Mouse (Mus musculus) cerebellum, adult 18-20 months (tissue): ENCODE data around the gene Gnb1.

Experiments
- DNase-seq, 2 experiments: peaks; one replicate each; pipeline ENCODE4 v3.0.0; 2021

The Gnb1 gene

DNA sequence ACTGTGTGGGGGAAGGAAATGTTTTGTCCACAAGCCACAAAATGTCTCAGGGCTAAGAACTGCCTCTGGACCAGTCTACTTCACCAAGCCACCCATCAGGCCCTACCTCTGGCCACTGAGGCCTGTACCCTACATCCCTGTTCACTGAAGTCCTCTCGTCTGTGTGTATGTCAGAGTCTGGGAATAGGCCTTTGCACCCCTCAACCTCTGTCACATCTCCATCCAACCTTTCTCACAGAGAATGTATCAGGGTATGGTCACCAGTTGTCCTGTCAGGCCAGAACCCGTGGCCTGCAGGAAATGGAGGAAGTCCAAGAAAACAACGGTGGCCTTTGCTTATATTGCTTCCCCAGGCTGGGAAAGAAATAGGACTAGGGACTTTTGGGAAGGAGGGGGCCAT, 5.6 kb upstream of the Gnb1 start:
- DNase-seq, result no peak

GRCm38 (mm10) chr4:155487746-155488145, 3.4 kb upstream of the Gnb1 start:
- no peak for DNase-seq

DNA sequence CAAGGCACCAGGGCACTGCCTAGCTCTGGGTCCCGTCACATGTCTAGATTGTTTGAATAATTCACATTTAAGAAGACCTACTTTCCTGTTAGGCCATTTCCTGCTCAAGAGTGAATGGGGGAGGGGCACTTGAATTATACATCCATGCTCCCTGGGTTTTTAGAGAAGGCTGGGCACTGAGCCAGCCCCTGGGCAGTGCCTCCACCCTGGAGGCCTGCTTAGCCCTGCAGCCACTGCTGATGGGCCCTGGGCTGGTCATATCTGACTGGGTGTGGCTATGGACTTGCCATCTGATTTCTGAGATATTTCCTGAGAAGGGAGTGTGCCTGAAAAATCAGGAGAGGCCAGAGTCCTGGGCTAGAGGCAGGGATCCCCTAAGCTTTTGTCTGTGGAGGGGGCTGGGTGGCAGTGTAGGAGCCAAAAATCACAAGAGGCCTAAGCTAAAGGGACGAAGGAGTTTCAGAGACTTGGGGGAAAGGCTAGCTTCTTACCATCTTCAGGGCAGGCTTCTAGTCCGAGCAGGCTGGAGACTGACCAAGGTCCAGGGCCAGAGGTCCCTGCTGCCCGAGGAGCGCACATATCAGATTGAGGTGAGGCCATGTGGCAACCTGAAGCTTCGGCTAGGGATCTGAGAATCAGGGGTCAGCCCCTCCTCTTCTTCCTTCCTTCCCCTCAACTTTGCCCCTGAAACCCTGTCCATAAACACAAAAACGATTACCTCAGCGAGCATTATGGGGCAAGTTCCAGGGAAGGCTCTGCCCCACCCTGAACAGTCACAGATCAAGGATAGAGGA, 2.7 kb upstream of the Gnb1 start:
- no peak for DNase-seq

DNA sequence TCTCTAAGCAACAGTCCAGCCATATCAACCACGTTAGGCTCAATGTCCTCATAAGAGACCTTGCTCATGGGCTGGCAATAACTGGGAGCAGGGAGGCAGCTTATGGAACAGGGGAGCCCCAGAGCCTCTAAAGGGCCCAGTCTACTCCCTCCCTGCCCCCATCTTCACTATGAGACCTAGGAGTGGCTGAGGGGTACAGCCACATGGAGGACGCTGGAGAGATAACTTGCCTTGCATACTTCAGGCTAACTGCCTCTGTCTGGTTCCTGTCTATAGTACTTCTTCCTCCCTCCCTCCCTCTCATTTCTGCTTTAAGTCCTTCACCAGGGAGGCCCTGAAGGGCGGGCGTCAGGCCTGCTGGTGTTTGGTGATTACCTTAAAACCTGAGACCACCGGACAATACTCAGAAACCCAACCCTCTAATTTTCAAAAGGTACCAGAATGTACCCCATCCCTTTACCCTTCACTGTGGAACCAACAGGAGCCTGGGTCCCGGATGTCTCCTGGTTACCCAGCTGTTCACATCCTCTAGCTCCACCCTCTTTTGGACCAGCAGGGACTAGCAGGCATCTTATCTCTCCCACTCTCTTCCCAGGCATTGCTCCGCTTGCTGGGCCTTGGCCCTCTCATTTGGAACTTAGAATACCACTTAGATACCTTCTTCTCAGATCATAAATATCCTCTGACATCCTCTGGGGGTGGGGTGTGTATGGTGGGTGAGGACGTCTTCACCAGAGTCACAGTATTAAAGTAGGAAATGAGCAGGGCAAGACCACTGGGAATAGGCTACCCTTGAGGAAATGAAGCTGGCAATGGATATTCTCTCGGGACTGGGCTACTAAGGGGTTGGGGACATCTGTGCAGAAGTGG, 1.8 kb upstream of the Gnb1 start:
- DNase-seq, result no peak

DNA sequence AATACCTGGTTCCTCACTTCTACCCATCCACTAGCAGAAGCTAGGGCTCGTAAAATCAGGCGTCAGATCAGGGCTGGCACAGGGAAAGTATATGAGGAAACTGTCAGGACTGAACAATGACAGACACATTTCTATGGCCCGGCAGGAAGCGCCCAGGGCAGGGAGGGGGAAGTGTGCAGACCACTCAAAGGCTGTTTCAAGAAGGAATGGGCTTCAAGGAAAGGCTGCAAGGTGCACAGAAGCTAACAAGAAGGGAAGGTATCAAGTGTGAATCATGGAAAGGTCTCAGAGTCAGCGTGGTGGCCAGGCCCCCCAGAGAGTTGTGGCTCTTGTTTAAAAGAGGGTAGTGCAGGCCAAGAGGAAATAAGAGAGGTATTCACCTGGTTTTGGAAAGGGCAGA, 705 bp upstream of the Gnb1 start:
- no peak for DNase-seq

DNA sequence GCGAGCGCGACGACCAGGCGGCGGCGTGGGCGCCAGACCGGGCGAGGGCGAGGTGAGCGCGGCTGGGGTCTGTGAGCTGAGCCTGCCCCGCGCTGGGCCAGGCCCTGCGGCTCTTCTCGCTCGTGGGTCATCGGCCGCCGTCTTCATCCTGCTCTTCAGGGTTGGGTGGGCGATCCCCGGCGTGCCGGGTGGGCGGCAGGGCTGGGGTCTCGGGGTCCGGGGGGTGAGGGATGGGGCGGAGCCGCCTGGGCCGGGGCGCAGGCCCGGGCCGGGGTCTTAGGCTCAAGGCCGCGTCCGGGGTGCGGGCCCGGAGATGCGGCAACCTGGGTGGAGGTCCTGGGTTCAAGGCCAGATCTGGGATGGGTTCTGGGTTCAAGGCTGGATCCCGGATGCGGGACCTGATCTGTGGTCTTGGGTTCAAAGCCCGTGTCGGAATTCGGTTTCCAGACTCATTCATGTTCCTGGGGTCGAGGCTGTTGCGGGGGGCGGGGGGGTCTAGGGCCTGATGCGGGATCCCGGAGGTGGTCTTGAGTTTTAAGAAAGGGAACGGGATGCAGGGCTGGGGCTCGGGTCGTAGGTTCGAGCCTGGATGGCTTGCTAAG, 469 bp downstream of the Gnb1 start:
- no peak for DNase-seq

DNA sequence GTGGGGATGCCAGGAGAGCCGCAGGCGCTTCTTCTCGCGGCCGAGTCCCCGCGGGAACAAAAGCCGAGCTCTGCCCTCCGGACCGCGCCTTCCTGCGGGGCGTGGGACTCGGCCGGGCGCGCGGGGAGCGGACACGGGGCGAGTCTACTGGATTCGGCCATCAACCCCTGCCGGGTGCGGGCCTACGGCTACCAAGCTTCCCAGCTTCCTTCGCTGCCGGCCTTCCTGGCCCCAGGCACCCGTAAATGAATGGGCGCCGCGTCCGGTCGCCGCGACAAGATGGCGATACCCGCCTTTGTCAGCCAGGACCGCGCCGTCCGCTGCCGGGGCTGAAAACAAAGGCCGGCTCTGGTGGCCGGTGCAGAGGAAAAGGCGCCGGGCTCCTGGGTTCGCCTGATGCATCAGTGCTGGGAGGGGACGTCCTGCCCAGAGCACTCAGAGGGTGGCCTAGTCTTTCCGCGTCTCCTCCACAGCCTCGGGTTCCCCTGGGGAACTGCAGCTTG, 1.0 kb downstream of the Gnb1 start:
- DNase-seq, result peak; percentile 56 to 72

- DNase-seq, result no peak
Measured at GRCm38 (mm10) chr4:155494891-155495290, 3.7 kb downstream of the Gnb1 start.

DNA sequence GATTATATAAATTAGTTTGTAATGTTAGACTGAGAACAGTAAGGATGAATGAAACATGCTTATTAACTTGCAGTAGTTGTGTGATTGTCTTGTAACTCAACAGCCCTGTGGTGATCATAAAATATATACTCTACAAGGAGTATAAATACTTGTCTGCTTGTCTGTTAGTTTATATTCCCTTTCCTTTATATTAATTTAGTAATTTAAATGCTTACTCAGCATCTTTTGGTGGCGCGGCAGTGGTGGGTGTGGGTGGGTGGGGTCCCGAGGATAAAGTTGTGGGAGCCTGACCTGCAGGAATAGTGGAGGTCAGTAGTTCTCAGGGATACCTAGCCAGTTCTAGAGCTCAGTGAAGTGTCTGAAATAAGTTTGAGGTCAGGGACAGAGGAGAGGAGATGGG, 6.8 kb downstream of the Gnb1 start:
- no peak for DNase-seq

DNA sequence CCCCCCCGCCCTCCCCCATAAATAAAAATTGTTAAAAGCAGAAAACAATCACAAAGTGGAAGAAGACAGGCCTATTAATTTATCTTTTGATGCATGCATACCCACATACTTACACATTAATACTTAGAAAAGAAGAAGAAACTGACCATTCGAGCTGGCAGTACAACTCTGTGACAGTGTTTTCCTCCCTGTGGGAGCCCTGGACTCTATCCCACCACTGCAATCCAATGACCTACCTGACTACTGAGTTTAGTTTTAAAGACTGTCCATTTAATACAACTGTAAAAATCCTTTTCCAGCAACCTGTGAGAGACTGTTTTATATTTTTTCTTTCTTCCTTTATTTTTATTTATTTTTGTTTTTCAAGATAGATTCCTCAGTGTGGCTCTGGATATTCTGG, 10.0 kb downstream of the Gnb1 start:
- DNase-seq, result peak; percentile 62 to 66

DNA sequence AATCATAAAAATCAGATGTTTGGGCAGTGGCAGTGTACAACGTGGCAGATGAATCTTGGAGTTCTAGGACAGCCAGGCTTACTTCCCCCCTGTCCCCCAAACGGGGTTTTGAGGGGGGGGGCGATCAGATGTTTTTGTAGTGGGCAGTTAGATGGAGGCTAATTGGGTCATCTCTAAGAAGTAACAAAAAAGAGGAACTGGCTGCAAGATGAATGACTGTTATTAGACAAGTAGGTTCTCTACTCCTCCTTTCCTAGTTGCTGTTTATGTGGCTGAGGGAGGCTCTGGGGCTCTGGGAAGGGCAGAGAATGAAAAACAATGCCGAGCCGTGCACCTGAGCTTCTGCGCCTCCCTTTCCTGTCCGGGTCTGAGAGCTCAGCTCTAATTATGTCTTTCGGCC, 13.9 kb downstream of the Gnb1 start:
- no peak for DNase-seq

- no peak for DNase-seq
Measured at GRCm38 (mm10) chr4:155505671-155506295, 14.6 kb downstream of the Gnb1 start.

DNA sequence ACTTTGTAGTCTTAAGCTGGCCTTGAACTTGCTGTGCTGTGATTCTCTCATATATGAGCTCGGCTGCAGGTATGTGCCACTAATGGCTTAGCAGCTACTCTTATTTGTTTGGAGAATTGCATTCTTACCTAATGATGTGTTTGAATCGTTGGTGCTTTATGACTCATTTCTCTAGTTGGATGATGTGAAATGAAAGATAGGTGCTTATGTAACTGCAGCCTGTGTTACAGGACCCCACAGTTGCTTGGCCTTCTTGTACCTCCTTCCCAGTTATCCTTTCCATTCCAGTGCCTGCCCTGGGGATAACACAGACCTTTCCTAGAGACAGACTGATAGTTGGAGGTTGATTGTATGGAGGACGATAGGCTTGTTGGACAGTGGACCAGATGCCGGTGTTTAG, 17.5 kb downstream of the Gnb1 start:
- no peak for DNase-seq

DNA sequence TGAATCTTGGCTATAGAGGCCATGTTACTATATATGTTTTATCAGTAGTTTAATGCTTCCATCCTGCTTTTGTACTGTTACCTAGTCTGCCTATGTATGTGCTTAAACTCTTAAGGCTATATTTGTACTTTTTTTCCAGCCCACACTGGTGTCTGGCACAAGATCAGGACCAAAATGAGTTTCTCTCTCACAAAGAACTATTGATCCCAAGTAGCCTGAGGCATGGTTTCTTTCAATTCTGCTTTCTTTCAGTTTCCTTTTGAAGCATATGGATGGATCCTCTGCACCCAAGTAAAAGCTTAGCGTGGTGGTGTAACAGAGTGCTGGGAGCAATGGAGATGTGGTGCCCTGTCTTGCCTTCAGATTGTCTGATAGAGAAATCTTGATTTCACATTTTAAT, 19.8 kb downstream of the Gnb1 start:
- DNase-seq, result no peak

GRCm38 (mm10) chr4:155514810-155515209, 23.6 kb downstream of the Gnb1 start:
- no peak for DNase-seq

DNA sequence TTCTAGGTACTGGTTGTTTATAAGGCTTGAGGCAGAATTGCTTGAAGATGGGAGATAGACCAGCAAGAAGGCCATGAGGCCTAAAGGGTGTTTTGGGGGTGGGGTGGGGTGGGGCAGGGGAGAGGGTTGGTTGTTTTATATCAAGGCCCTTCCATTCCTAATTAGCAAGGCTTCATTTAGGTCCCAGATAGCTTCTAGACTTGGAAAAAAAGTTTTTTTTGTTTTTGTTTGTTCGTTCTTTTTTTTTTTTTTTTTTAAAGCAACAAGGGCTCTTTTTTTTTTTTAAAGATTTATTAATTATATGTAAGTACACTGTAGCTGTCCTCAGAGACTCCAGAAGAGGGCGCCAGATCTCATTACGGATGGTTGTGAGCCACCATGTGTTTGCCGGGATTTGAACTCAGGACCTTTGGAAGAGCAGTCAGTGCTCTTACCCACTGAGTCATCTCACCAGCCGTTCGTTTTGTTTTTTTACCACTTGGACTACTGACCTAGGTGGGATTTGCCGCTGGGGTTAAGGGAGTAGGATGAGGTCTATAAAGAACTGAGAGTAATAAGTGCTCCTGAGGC, 26.9 kb downstream of the Gnb1 start:
- no peak for DNase-seq

GRCm38 (mm10) chr4:155522327-155522726, 31.2 kb downstream of the Gnb1 start:
- DNase-seq, result no peak

DNA sequence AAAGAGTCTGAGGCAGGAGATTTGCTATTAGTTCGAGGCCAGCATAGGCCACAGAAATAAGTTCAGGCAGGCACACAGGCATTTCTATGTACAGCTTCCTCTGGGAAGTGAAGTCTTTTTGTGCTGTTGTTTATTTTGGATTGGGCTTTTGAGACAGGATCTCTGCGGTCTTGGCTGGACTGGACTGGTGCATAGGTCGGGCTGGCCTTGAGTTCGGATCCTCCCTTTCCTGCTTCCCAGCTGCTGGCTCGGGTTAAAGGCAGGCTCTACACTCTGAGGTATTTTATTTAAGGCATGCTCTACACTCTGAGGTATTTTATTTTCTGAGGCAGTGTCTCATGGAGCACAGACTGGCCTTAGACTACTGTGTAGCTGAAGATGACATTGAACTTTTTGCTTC, 34.6 kb downstream of the Gnb1 start:
- no peak for DNase-seq

DNA sequence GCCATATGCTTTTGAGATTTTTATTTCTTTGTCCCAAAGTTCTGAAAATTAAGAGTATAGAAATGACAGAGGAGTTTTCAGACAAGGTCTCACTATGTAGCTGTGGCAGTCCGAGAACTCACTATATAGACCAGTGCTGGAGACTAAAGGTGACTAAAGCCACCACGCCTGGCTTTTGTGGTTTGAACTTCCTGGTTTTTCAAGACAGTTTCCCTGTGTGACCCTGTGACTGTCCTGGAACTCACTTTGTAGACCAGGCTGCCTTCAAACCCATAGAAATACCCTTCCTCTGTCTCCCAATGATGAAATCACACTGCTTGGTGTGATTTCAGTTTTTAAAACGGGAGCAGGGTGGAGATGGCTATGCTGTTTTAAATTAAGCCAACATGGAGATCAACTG, 38.1 kb downstream of the Gnb1 start:
- no peak for DNase-seq

DNA sequence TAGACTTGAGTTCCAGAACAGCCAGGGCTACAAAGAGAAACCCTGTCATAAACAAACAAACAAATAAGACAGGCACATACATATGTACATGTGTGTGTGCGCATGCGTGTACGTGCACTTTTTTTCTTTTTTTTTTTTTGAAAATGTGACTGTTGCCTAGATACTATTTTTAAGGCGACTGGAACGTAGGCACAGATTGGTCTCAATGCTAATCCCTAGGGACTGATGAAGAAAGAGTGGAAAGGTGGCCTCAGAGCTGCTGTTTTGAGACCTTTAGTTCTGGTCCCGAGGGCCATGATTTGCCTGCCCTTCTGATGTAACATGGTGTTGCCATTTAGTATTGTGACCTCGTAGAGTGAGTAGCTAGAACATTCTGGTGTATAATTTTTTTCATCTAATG, 58.8 kb downstream of the Gnb1 start:
- no peak for DNase-seq

GRCm38 (mm10) chr4:155550446-155550845, 59.3 kb downstream of the Gnb1 start:
- no peak for DNase-seq

DNA sequence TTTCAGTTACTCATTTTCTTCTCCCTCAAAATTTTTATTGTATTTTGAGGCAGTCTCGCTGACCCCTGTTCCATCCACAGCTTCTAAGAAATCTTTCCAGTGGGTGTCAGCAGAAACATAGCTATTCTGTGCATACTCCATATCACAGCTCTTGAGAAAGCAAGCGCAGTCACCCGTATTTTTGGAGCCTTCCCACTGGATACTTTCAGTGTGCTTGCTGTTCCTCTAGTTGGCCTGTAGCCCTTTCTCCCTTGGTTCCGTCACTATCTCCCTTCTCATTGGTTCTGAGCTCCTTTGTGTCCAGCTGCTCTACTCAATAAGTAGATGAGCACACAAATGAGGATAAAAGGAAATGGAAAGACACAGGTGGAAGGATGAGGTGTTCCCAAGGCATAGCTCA, 59.9 kb downstream of the Gnb1 start:
- DNase-seq, result no peak
